Mouse (Mus musculus) cerebellum, adult (tissue): ENCODE measurements around the gene Erh.

Source experiments
- ATAC-seq: cut with Nextera tagmentation; 2 replicates; pipeline ENCODE4 v1.9.2; 2017; ENCODE audit warnings: mild to moderate bottlenecking, moderate library complexity, mixed read lengths; ENCODE audit not compliant: insufficient number of reproducible peaks, low FRiP score, low TSS enrichment

The Erh gene

GRCm38 (mm10) chr12:80620501-80620900 lies 23.6 kb downstream of the Erh start:
- no peak for ATAC-seq

GRCm38 (mm10) chr12:80615371-80616257 lies 28.5 kb downstream of the Erh start:
- no peak for ATAC-seq

- ATAC-seq: no peak
Measured at GRCm38 (mm10) chr12:80612113-80612791, 31.9 kb downstream of the Erh start.

GRCm38 (mm10) chr12:80609928-80610327 lies 34.2 kb downstream of the Erh start:
- ATAC-seq: no peak

- ATAC-seq: no peak
Measured at GRCm38 (mm10) chr12:80608576-80608975, 35.6 kb downstream of the Erh start.

GRCm38 (mm10) chr12:80604218-80604617 lies 39.9 kb downstream of the Erh start:
- no peak for ATAC-seq

- ATAC-seq: no peak
Measured at GRCm38 (mm10) chr12:80603566-80603965, 40.6 kb downstream of the Erh start.

GRCm38 (mm10) chr12:80602432-80602831 lies 41.7 kb downstream of the Erh start:
- ATAC-seq: no peak

- ATAC-seq: no peak
Measured at GRCm38 (mm10) chr12:80601597-80602269, 42.4 kb downstream of the Erh start.

- ATAC-seq: peak; percentile 71
Measured at GRCm38 (mm10) chr12:80598756-80599155, 45.4 kb downstream of the Erh start.

GRCm38 (mm10) chr12:80598236-80598635 lies 45.9 kb downstream of the Erh start:
- ATAC-seq: no peak

GRCm38 (mm10) chr12:80595968-80596367 lies 48.2 kb downstream of the Erh start:
- no peak for ATAC-seq

GRCm38 (mm10) chr12:80595566-80595965 lies 48.6 kb downstream of the Erh start:
- no peak for ATAC-seq

- ATAC-seq: no peak
Measured at GRCm38 (mm10) chr12:80594781-80595180, 49.4 kb downstream of the Erh start.

- no peak for ATAC-seq
Measured at GRCm38 (mm10) chr12:80594141-80594540, 50.0 kb downstream of the Erh start.

GRCm38 (mm10) chr12:80584973-80585372 lies 59.2 kb downstream of the Erh start:
- ATAC-seq: no peak
